Mouse (Mus musculus) spleen, adult 2 months (tissue): Measurements from ENCODE around the gene Tmub2.

Experiments
- CTCF ChIP-seq: fragments of 200-500 bp; IDR thresholded peaks from 2 replicates; pipeline ENCODE4 v1.5.1; 2011; ENCODE audit warnings: mild to moderate bottlenecking, inconsistent platforms; ENCODE audit not compliant: insufficient read depth, insufficient read length, insufficient replicate concordance; ENCODE audit errors: extremely low read depth
- POLR2A ChIP-seq: fragments of 200-500 bp; IDR thresholded peaks from 2 replicates; pipeline ENCODE4 v1.6.1; 2011; ENCODE audit warnings: low read depth, low read length, inconsistent platforms

- TF ChIP-seq CTCF: no peak
- TF ChIP-seq POLR2A: no peak
Measured at GRCm38 (mm10) chr11:102241874-102242273, 42.9 kb upstream of the Tmub2 start.
